Mouse (Mus musculus) stomach, postnatal 0 days (tissue): ENCODE results near the gene Cntnap2.

Experiments used
- CTCF ChIP-seq: IDR thresholded peaks from 2 replicates; pipeline ENCODE4 v1.5.1; 2016; ENCODE audit warnings: antibody characterized with exemption, low read depth, mild to moderate bottlenecking, moderate library complexity
- EP300 ChIP-seq: optimal IDR thresholded peaks from 2 replicates; pipeline ENCODE3; 2016; ENCODE audit warnings: antibody characterized with exemption

DNA sequence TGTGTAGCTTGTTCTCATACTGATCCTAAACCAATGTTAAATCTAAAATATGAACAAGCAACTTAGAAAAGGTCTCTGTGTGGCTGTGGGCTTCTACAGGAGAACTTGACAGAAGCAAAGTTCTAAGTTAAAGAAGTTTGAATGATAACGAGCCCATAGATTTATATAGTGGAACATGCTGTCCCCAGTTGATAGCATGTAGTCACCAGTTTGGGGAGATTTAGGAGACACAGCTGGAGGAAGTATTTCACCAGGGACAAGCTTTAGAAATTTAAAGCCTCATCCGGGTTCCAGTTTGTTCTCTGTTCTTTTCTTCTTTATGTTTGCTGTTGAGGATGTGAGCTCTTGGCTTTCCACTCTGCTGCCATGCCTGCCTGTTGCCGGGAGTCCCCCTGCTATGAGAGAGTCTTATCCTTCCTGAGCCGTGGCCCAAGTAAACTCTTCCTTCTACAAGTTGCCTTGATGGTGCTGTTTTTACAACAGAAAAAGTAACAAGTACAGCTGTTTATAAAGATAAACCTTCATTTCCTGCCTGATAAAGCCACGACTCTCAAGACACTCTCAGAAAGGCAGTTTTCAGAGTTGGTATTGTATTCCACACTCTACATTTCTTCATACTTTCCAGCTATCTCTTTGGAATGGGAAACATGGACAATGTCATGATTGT is 2264.1 kb downstream of the Cntnap2 start:
- TF ChIP-seq CTCF: no peak
- TF ChIP-seq EP300: no peak
